In the genomic region with DNA sequence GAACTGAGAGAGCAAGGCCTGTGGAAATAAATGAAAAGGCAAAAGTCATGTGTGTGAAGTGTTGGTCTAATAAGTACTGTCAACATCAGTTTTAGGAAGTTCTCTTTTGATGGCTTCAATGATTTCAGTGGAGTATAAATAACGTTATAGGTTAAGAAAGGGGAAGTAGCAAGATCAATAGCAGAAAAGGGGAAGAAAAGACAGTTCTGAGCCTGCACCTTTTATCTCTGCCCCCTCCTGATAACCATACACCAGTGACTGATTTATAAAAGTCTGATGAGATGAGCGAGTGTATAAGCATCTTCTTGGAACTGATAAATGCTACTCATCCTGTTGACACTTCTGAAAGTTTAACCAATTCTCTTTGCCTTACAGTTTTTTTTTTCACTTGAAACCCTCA, we compare ENCODE assay signal across 22 mouse cellular contexts.
DNase-seq lines count a peak whose midpoint lies in the region; ATAC-seq and TF ChIP-seq lines count a peak whose summit lies in the region.
"Had no signal": no experiment of that assay in that cellular context is flagged by ENCODE, and none has a peak within 500 bp of the region (broad histone marks: within the 10 kb centered on the region; RNA-seq: fewer than 3 reads in every experiment).

No protein-coding gene starts in this region.

- ATAC-seq in G1E (ENCODE audit: extremely low read depth, insufficient number of reproducible peaks, low FRiP score, poor library complexity, severe bottlenecking): peak; percentile 85
- ATAC-seq: forebrain, embryonic 14.5 days; forebrain, postnatal 0 days had no signal

- H3K4me1 ChIP-seq in G1E (ENCODE audit: insufficient read depth, low read depth, low read length): peaks cover 42% of the 10 kb centered on the region
- H3K4me1 ChIP-seq: embryonic facial prominence, embryonic 13.5 days; embryonic facial prominence, embryonic 15.5 days; forebrain, embryonic 10.5 days; forebrain, embryonic 12.5 days had no signal

- H3K27me3 ChIP-seq in G1E (ENCODE audit: insufficient read depth, low read length): no peaks in the 10 kb centered on the region
- H3K27me3 ChIP-seq: embryonic facial prominence, embryonic 13.5 days; embryonic facial prominence, embryonic 15.5 days; forebrain, embryonic 12.5 days had no signal

- no peak for TF ChIP-seq CTCF in G1E (IDR thresholded peaks at IDR 0.05; ENCODE audit: low read depth, low read length)

- peaks cover 13% of the 10 kb centered on the region for H3K36me3 ChIP-seq in G1E (replicated peaks)
- H3K36me3 ChIP-seq: embryonic facial prominence, embryonic 13.5 days; embryonic facial prominence, embryonic 15.5 days had no signal

- DNase-seq in A20 (ENCODE audit: low read depth, low spot score): peak; percentile 81
- DNase-seq in G1E (ENCODE audit: low spot score): no peak
- DNase-seq in MEL-GATA-1-ER (ENCODE audit: extremely low read depth, low read depth): peak; percentile 79
- DNase-seq in adrenal gland, adult 8-10 months: no peak
- DNase-seq in spleen, postnatal 14 days (ENCODE audit: low spot score in 2 of 2): no peak
- DNase-seq in right cerebral cortex, postnatal 10 days (ENCODE audit: low spot score in 2 of 2): no peak
- DNase-seq: adrenal gland, adult 2 months; adrenal gland, postnatal 14 days; adrenal gland, postnatal 36 days; cerebellum, adult 11-12 months; cerebellum, adult 2 months; cerebellum, adult 9-10 months; cerebellum, postnatal 10 days; cerebellum, postnatal 25 days; embryo, embryonic 11 days; forebrain, postnatal 0 days had no signal

- H3K4me3 ChIP-seq in G1E (ENCODE audit: low read depth, low read length): no peak overlapping the region
- H3K4me3 ChIP-seq: embryonic facial prominence, embryonic 13.5 days; embryonic facial prominence, embryonic 15.5 days; erythroblast, embryonic 14.5 days; forebrain, embryonic 10.5 days; forebrain, embryonic 12.5 days had no signal

- no peaks in the 10 kb centered on the region for H3K9me3 ChIP-seq in G1E (replicated peaks)
- H3K9me3 ChIP-seq: embryonic facial prominence, embryonic 13.5 days; embryonic facial prominence, embryonic 15.5 days; forebrain, embryonic 10.5 days; forebrain, embryonic 12.5 days had no signal

Comparison
In these comparisons a context has a peak if more than half of its experiments do, and no peak if none do; other contexts are left out.
1. DNase-seq: peak in A20 (single experiment) and MEL-GATA-1-ER (single experiment); none in G1E (single experiment), adrenal gland, adult 8-10 months (single experiment), spleen, postnatal 14 days (0 of 2) and right cerebral cortex, postnatal 10 days (0 of 2).